Mouse (Mus musculus) CH12F3 (cell line): ENCODE measurements around the gene Homez.

Source experiments
- in situ Hi-C: fragments of 300-500 bp; cut with MboI; formaldehyde crosslinking; loops from 2 replicates; pipeline ENCODE4 v1.14.3; 2020; ENCODE audit warnings: low sequenced_read_pairs

Homez gene

GRCm38 (mm10) chr14:54870861-54871260, at the start of gene Homez:
Gene Homez (minus strand): TSS chr14:54870961.
- in situ Hi-C loops: no loop called here

- in situ Hi-C loops: no loop called here
These were observed 49.4 kb upstream of the Homez start for GRCm38 (mm10) chr14:54920076-54920685.

DNA sequence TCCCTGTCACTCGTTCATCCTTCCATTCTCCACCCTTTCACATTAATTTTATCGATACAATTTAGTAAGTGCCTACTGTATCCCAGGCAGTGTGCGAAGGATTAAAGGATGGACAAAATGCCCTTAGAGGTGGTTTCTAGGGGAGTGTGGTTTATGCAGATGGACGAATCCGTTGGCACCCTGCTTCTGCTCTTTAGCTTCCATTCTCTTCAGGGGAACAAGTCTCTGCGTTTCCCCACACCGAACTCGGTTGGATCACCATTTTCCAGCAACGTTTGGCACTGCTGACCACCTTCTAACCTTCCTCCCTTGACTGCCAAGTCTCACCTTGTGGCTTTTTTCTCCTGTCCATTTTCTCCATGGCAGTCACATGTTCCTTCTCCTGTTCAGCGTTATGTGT, 42.6 kb upstream of the Homez start:
- in situ Hi-C loops: no loop called here

- in situ Hi-C loops: no loop called here
These were observed 42.1 kb upstream of the Homez start, which contains the start of gene Slc22a17 for GRCm38 (mm10) chr14:54912886-54913285. Gene Slc22a17 (minus strand): TSS chr14:54913132.

GRCm38 (mm10) chr14:54912109-54912850, 41.5 kb upstream of the Homez start:
- in situ Hi-C loops: no loop called here

- in situ Hi-C loops: no loop called here
These were observed 37.9 kb upstream of the Homez start for GRCm38 (mm10) chr14:54908682-54909081.

DNA sequence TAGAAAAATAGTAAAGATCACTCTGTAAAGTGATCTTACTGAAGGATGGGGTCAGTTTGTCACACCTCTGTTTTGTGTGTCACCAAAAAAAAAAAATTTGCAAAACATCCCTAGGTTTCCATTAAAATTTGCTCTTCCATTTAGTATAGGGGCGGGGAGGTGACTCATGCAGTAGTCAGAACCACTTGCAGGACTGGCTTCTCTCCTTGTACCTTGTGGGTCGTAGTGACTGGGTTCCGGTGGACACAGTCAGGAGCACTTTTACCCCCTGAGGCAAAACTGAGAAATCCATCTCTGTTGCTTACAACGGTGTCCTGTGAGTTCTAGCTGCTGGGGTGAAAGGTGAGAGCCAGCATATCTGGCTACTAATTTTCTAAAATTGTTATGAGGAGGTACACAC, 32.9 kb upstream of the Homez start:
- in situ Hi-C loops: loop anchor here (5.0 kb wide), 1 partner anchor 39 kb away; no protein-coding TSS in a partner anchor

DNA sequence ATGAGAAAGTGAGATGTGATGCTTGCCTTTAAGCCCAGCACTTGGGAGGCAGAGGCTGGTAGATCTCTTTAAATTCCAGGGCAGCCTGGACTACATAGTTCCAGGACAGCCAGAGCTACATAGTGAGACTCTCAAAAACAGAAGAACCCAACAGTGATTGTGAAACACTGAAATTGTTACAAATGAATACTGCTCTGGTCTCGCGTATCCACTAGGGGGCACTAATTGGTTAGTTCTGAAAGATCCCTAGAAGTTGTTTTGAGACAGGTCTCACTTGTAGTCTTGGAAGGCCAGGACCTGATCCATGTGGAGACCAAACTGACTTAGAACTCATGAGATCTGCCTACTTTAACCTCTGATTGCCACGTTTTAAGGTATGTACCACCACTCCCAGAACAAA, 29.6 kb upstream of the Homez start:
- in situ Hi-C loops: loop anchor here (5.0 kb wide), 1 partner anchor 42 kb away; no protein-coding TSS in a partner anchor

GRCm38 (mm10) chr14:54897445-54897844, 26.7 kb upstream of the Homez start:
- in situ Hi-C loops: no loop called here

DNA sequence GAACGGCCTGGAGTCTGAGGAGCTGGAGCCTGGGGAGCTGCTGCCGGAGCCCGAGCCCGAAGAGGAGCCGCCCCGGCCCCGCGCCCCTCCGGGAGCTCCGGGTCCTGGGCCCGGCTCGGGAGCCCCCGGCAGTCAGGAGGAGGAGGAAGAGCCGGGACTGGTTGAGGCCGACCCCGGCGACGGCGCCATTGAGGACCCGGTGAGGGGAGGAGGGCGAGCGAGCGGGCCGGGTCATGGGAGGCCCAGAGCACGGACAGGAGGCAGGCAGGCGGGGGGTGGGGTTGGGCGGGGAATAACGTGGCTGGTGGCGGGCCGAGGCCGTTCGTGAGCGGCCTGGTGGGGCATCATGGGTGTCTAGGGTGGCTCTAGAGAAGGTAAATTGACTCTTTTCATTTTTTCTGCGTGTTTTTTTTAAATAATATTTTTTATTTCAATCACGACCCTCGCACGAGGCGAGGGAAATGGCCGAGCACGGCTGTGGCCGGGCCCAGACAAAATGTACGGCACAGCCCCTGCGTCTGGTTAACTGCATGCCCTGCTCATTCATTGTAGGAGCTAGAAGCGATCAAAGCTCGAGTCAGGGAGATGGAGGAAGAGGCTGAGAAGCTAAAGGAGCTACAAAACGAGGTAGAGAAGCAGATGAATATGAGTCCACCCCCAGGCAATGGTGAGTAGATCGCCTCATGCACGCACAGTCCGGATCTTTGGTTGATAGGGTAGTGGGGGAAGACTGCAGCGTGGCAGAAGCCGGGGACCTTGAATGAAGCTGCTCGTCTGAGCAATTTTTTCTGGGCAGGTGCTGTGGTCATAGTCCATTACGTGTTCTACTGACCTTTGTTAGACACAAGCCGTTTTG, 23.8 kb upstream of the Homez start:
- in situ Hi-C loops: no loop called here

GRCm38 (mm10) chr14:54893651-54894181, 23.0 kb upstream of the Homez start:
- in situ Hi-C loops: no loop called here

- in situ Hi-C loops: no loop called here
These were observed 21.4 kb upstream of the Homez start, which contains the start of gene Pabpn1 for GRCm38 (mm10) chr14:54892200-54892599. Gene Pabpn1 (plus strand): TSS chr14:54892500.

GRCm38 (mm10) chr14:54885309-54885708, 14.5 kb upstream of the Homez start:
- in situ Hi-C loops: no loop called here

DNA sequence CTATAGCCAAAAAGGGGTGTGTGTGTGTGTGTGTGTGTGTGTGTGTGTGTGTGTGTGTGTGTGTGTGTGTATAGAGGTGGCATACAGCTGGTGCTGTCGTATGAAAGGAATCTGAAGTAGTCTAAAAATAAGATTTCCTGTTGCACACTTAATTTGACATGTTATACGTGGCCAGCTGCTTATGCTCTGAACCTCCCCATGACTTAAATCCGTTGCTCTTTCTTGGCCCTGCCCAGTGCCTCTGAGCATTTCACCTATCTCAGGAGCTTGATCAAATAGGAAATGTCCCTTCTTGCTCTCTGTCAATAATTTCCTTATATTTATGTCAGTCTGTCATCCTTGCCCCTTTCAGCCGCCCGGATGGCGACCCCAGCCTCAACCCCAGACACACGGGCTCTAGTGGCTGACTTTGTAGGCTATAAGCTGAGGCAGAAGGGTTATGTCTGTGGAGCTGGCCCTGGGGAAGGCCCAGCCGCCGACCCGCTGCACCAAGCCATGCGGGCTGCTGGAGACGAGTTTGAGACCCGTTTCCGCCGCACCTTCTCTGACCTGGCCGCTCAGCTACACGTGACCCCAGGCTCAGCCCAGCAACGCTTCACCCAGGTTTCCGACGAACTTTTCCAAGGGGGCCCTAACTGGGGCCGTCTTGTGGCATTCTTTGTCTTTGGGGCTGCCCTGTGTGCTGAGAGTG, 13.4 kb upstream of the Homez start:
- in situ Hi-C loops: no loop called here

- in situ Hi-C loops: no loop called here
These were observed 12.6 kb upstream of the Homez start, which contains the start of the genes Bcl2l2 and Gm20521 for GRCm38 (mm10) chr14:54883154-54884021. Gene Bcl2l2 (plus strand): TSS chr14:54883377. Gene Gm20521 (plus strand): TSS chr14:54883441.

GRCm38 (mm10) chr14:54877048-54877715, 6.4 kb upstream of the Homez start, which contains the start of gene Ppp1r3e:
Gene Ppp1r3e (minus strand): TSS chr14:54877550.
- in situ Hi-C loops: no loop called here

DNA sequence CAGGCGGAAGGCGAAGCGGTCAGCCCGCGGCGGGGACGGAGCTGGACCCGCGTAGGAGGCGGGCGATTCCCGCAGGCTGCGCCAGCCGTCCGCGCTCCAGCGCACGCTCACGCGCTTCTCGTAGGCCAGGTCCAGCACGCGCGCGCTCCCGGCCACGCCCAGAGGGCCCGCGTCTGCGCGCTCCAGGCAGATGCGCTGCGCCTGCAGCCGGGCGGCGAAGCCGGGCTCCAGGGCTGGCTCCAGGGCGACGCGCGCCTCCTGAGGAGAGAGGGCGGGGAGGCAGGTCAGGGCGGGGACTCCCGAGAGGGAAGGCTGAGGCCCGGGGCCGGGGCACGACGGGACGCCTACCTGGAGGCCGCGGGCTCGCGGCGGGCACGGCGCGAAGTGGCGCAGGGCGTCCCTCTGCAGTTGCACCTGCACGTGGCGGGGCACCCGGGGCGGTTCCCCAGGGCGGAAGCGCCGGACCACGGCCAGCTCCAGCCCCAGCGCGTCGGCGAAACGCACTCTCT, 5.8 kb upstream of the Homez start:
- in situ Hi-C loops: no loop called here

- in situ Hi-C loops: no loop called here
These were observed 5.2 kb upstream of the Homez start for GRCm38 (mm10) chr14:54875844-54876538.
